Mouse (Mus musculus): ENCODE data around the gene Ndrg4. TPM values are rescaled to one million over a fixed set of nuclear protein-coding genes. Genes with fewer than 3 reads are reported as not detected.
A peak's percentile ranks its signal among the peaks of the same experiment; 100 is the strongest.

Gene Ndrg4
- polyA plus RNA-seq, 1 experiment from 2014 or later: 0.48 TPM

DNA sequence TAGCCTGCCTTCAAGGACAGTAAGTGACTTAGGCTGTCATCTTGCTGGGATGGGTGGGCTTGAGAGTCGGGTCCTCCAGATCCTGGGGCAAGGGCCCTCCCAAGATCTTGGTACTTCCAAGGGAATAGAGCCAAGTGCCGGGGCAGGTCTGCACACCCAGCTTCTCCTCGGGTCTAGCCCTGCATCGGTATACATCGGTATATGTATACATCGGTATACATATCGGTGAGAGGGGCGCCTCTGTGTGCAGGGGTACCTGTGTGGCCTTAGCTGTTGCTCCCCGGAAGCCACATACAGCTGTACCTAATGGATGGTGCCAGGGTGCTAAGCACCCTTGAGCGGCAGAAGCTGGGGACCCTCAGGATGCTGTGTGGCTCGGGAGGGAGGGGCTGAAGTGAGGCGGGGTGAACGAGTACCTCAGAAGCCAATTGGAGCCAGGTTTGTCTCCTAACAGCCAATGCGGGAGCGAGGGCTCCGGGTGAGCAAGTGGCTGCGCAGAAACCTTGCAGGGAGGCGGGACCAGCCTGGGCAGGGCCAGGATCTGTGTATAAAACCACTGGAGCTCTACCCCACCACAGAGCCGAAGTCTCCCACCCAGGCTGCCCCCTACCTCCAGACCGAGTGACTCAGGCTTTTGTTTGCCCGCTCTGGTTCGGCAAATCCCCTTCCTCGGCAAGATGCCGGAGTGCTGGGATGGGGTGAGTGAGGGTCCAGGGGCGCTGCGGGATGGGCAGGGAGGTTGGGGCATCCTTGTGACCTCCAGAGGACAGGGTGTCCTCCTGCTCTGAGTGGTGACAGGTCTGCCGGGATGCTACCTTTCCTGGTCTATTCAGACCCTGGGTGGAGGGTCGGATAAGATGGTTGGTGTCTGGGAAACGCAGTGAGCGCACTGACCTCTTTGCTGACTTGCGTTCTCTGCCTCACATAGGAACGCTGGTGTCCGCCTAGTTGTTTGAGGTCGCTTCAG is 26.0 kb downstream of the Ndrg4 start:
- peaks cover 7% of the 10 kb centered on the region; the same call in 1 of the 2 replicates for H3K4me1 ChIP-seq (ENCODE audit: insufficient read depth)
- peaks cover 24% of the 10 kb centered on the region for H3K27me3 ChIP-seq (ENCODE audit: insufficient read depth, low read length)
- H3K4me3 ChIP-seq (ENCODE audit: low read depth, low read length): peak overlapping the region; percentile 45
- no peak overlapping the region for H3K27ac ChIP-seq (ENCODE audit: low read depth)
- peak overlapping the region; percentile 85 for H3K4me2 ChIP-seq (ENCODE audit: low read depth, low read length)
- WGBS (ENCODE audit: insufficient replicate concordance): 4% methylated on average over 33 of the region's 34 CpGs
- TF ChIP-seq EP300 (IDR thresholded peaks at IDR 0.05; ENCODE audit: low read depth) (no peak), CTCF (IDR thresholded peaks at IDR 0.05; ENCODE audit: low read depth) (no peak)
- DNase-seq (peak; percentile 67), ATAC-seq (peak; percentile 84)
- peak overlapping the region; percentile 2; the same call in 1 of the 2 replicates for H3K9ac ChIP-seq (replicated peaks)
- H3K36me3 ChIP-seq (replicated peaks; ENCODE audit: insufficient read depth, low read length): no peaks in the 10 kb centered on the region
- H3K9me3 ChIP-seq (ENCODE audit: low read length): no peaks in the 10 kb centered on the region

DNA sequence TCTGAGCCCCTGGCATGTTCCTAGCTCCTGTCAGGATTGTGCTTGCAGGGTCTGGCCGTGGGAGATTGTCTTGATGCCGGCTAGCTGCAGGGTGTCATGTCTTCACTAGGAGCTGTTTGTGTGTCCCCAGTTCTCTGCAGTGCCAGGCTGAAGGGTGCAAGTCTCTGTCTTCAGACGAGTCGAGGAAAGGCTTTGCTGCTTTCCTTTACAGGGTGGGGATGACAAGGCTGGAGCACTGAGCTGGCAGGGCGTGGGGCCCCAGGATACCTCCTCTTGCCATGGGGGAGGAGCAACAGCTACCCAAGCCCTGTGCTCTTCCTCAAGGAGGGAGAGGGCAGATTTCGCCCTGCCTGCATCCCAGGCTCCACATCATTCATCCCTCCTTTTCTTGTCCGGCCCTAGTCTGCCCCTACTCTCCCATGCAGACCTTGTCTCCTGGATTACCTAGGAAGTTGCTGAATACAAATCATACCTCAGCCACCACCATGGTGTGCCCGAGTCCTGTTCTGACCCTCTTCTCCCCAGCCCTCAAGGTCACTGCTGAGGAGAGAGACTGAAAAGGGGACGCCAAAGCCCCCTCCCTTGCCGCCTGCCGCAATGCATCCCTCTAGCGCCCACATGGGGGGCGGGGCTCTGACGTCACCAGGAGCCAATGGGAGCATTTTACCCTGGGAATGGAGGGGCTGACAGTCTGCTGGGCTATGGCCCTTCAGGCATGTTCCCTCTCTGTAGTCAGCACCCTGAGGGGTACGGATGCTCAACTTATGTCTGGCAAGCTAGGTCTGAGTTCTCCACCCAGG is 26.9 kb downstream of the Ndrg4 start:
- no peaks in the 10 kb centered on the region for H3K9me3 ChIP-seq (ENCODE audit: low read length)
- DNase-seq (no peak), ATAC-seq (0 out of 2 replicates have a peak, but pooled peaks have one; percentile 12)
- peak overlapping the region; percentile 85 for H3K4me2 ChIP-seq (ENCODE audit: low read depth, low read length)
- peak overlapping the region; percentile 45; the same call in 1 of the 2 replicates for H3K4me3 ChIP-seq (ENCODE audit: low read depth, low read length)
- peaks cover 24% of the 10 kb centered on the region for H3K27me3 ChIP-seq (ENCODE audit: insufficient read depth, low read length)
- H3K9ac ChIP-seq (replicated peaks): peak overlapping the region; percentile 2; the same call in 1 of the 2 replicates
- 10% methylated on average over 14 of the region's 15 CpGs for WGBS (ENCODE audit: insufficient replicate concordance)
- TF ChIP-seq EP300 (IDR thresholded peaks at IDR 0.05; ENCODE audit: low read depth): no peak
- TF ChIP-seq CTCF (IDR thresholded peaks at IDR 0.05; ENCODE audit: low read depth): no peak
- peaks cover 7% of the 10 kb centered on the region; the same call in 1 of the 2 replicates for H3K4me1 ChIP-seq (ENCODE audit: insufficient read depth)
- no peaks in the 10 kb centered on the region for H3K36me3 ChIP-seq (replicated peaks; ENCODE audit: insufficient read depth, low read length)
- H3K27ac ChIP-seq (ENCODE audit: low read depth): no peak overlapping the region

DNA sequence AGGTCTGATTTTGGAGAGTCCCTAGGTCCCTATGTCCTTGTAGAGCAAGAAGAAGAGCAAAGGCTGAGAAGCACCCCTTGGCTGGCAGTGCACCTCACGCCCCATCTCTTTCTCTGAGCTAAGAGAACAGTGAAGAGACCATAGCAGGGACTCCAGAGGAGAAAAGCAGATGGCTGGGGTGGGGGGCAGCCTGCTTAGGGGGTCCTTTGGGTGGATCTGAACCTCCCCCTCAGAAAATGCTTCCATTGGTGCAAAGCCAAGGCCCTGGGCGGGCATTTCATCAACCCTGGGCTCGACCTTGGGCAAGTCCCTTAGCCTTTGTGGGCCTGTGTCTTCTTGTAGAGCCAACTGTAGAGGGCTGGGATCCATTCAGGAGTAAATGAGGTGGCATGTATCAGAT is 27.8 kb downstream of the Ndrg4 start:
- Histone ChIP-seq H3K27me3 (ENCODE audit: insufficient read depth, low read length) (peaks cover 24% of the 10 kb centered on the region), H3K4me3 (ENCODE audit: low read depth, low read length) (no peak overlapping the region), H3K9me3 (ENCODE audit: low read length) (no peaks in the 10 kb centered on the region), H3K36me3 (replicated peaks; ENCODE audit: insufficient read depth, low read length) (no peaks in the 10 kb centered on the region), H3K4me2 (ENCODE audit: low read depth, low read length) (no peak overlapping the region), H3K4me1 (ENCODE audit: insufficient read depth) (peaks cover 7% of the 10 kb centered on the region; the same call in 1 of the 2 replicates), H3K27ac (ENCODE audit: low read depth) (no peak overlapping the region), H3K9ac (replicated peaks) (no peak overlapping the region)
- DNase-seq (no peak), ATAC-seq (no peak)
- TF ChIP-seq CTCF (IDR thresholded peaks at IDR 0.05; ENCODE audit: low read depth) (no peak), EP300 (IDR thresholded peaks at IDR 0.05; ENCODE audit: low read depth) (no peak)
- WGBS (ENCODE audit: insufficient replicate concordance): 83% methylated on average over 3 of the region's 3 CpGs

DNA sequence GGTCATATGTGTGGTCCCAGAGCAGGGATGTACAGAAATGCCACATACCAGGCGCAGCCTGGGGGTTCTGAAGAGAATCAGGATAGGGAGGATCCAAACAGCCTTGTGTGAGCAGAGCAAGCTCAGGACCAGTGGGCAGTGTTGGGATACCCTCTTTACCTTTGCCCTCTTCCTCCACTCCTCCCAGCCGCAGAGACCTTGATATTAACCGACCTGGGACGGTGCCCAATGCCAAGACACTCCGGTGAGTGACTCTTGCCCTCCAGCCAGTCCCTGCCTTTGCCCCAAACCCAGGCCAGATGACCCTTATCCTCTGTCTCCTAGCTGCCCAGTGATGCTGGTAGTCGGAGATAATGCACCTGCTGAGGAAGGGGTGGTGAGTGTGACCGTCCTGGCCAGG is 32.8 kb downstream of the Ndrg4 start:
- WGBS (ENCODE audit: insufficient replicate concordance): 77% methylated on average over 7 of the region's 7 CpGs
- ATAC-seq (no peak), DNase-seq (no peak)
- Histone ChIP-seq H3K27ac (ENCODE audit: low read depth) (no peak overlapping the region), H3K36me3 (replicated peaks; ENCODE audit: insufficient read depth, low read length) (no peaks in the 10 kb centered on the region), H3K4me2 (ENCODE audit: low read depth, low read length) (no peak overlapping the region), H3K9me3 (ENCODE audit: low read length) (no peaks in the 10 kb centered on the region), H3K27me3 (ENCODE audit: insufficient read depth, low read length) (no peaks in the 10 kb centered on the region), H3K9ac (replicated peaks) (no peak overlapping the region), H3K4me1 (ENCODE audit: insufficient read depth) (peaks cover 5% of the 10 kb centered on the region), H3K4me3 (ENCODE audit: low read depth, low read length) (no peak overlapping the region)
- TF ChIP-seq CTCF (IDR thresholded peaks at IDR 0.05; ENCODE audit: low read depth) (no peak), EP300 (IDR thresholded peaks at IDR 0.05; ENCODE audit: low read depth) (no peak)

DNA sequence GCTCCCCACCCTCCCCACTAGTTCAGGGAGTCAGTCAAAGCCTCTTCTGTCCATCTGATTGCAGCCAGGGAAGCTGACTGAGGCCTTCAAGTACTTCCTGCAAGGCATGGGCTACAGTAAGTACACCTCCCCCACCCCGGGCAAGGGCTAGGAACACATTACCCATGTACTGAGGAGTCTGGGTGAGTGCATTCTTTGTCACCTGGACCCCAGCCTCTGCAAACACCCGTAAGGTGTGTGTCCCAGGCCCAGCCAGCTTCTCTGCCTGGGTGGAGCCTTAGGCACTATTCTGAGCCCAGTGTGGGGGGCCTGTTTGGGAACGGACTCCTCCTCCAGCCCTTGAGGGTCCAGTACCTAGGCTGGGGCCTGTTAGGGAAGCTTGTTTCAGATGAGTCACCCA is 34.2 kb downstream of the Ndrg4 start:
- Histone ChIP-seq H3K27ac (ENCODE audit: low read depth) (no peak overlapping the region), H3K27me3 (ENCODE audit: insufficient read depth, low read length) (no peaks in the 10 kb centered on the region), H3K36me3 (replicated peaks; ENCODE audit: insufficient read depth, low read length) (no peaks in the 10 kb centered on the region), H3K9me3 (ENCODE audit: low read length) (no peaks in the 10 kb centered on the region), H3K4me2 (ENCODE audit: low read depth, low read length) (no peak overlapping the region), H3K9ac (replicated peaks) (no peak overlapping the region), H3K4me3 (ENCODE audit: low read depth, low read length) (no peak overlapping the region), H3K4me1 (ENCODE audit: insufficient read depth) (peaks cover 5% of the 10 kb centered on the region)
- no peak for DNase-seq
- TF ChIP-seq CTCF (IDR thresholded peaks at IDR 0.05; ENCODE audit: low read depth): no peak
- no peak for TF ChIP-seq EP300 (IDR thresholded peaks at IDR 0.05; ENCODE audit: low read depth)
- ATAC-seq: no peak
- WGBS (ENCODE audit: insufficient replicate concordance): 73% methylated on average over 3 of the region's 3 CpGs

DNA sequence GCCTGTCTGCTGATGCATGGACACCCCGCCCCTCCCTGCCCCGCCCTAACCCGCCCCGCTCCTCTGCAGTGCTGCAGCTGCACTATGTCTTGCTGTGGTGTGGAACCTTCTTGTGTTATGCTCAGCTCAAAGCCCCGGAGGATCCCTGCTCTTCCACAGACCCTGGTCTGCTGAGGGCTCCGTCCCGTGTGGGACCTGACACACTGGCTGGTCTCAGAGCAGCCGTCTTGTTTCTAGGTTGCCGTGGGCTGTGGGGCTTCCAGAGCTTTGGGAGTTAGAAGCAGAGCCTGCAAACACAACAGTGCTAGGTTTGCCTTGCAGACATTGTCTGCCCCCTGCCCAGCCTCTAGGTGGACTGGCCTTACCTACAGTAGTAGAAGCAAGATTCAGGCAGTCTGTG is 35.6 kb downstream of the Ndrg4 start:
- Histone ChIP-seq H3K4me1 (ENCODE audit: insufficient read depth) (peaks cover 18% of the 10 kb centered on the region), H3K9me3 (ENCODE audit: low read length) (no peaks in the 10 kb centered on the region), H3K27ac (ENCODE audit: low read depth) (no peak overlapping the region), H3K27me3 (ENCODE audit: insufficient read depth, low read length) (no peaks in the 10 kb centered on the region), H3K4me2 (ENCODE audit: low read depth, low read length) (no peak overlapping the region), H3K4me3 (ENCODE audit: low read depth, low read length) (no peak overlapping the region), H3K9ac (replicated peaks) (no peak overlapping the region), H3K36me3 (replicated peaks; ENCODE audit: insufficient read depth, low read length) (0 out of 2 replicates have a peak, but pooled peaks cover 4% of the 10 kb centered on the region)
- WGBS (ENCODE audit: insufficient replicate concordance): 72% methylated on average over 9 of the region's 9 CpGs
- ATAC-seq (no peak), DNase-seq (no peak)
- no peak for TF ChIP-seq EP300 (IDR thresholded peaks at IDR 0.05; ENCODE audit: low read depth)
- no peak for TF ChIP-seq CTCF (IDR thresholded peaks at IDR 0.05; ENCODE audit: low read depth)

Data from liver, postnatal 0 days (tissue).